Mouse (Mus musculus): Measurements from ENCODE around the gene Mnd1. TPM values are rescaled to one million over a fixed set of nuclear protein-coding genes. Genes with fewer than 3 reads are reported as not detected.

The Mnd1 gene
- 8.7 and 13.4 TPM in 2 replicates for polyA plus RNA-seq (2015; fragmentation: Nextera tagmentation; extraction: Ambion mirVana)

DNA sequence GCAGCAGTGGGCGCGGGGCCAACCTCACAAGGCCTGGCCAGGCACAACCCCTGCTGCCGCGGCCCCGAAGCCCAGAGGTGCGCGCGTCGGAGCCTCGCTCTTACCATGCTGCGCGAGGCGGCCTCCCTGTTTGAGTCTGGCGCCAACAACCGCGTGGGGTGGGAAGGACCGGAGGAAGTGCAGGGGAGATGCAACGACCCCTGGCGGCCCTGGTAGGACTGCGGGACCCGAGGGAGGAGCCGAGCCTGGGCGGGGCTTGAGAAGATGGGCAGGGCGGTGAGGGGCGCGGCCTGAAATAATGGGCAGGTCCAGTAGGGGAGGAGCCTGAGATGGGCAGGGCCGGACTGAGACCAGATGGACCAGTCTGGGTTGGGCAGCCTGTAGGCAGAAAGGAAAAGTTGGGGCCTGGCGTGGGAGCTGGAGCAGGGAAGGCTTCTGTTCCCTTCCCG is at the start of gene Mnd1:
Gene Mnd1 (minus strand): TSS at position 229 of the 449 bp plus-strand sequence.

DNA sequence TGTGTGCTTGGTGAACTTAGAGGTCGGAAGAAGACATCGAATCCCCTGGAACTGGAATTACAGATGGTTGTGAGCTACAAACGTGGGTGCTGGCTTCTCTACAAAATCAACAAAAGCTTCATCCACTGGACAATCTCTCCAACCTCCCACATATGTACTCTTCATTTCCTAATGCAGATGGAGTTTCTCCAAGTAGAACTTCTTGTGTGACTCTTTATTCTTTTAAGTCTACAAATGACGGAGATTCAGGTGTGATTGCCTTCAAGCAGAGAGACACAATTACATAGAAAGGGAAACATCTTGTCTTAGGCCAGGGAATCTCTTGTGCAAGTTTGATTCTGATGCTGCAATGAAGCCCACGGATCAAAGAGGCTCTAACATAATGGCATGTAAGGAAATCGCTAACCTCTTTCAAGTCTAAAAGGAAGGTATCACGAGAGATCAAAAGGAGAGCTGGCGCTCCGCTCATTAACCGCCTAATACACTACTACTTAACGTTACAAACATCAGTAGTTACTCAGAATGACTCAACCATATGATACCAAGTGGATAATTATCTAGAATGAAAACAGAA is 18.1 kb upstream of the Mnd1 start, which contains the start of gene Gm6525:
Gene Gm6525 (plus strand): TSS at position 524 of the 574 bp plus-strand sequence.

DNA sequence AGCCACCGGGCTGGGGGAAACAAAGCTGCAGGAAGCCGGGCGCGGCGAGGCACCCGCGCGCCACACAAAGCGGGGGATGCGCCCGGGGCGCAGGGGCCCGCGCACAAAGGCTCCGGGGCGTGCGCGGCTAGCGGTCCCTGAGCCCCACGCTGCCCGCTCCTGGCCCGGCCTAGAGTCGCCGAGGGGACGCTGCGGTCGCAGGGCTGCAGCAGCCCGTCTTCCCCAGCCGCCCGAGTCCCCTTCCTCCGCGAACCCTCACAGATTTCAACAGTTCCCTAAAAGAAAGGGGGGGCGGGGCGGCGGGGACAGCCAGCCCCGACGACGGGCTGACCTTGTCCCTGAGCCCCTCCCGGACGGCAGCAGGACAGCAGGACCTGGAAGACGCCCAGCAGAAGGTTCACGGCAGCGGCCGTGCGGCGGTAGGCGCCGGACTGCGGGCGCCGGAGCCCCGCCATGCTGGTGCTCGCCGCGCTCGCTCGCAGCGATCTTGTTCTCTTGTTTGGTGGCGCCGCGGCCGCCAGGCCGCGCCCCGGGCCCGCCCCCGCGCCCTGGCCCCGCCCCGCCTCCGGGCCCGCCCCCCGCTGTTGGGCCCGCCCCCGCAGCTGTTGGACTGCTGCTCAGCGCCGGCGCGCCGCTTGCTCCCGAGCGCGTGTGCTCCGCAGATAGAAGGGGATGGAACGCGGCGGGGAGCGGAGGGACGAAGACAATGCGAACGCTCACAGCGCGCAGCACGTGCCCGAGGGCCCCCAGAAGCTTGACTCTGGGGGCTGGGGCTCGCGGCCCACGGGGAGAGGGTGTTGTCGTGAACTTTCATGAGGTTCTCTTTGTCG is 115.7 kb downstream of the Mnd1 start, which contains the start of gene Tmem131l:
Gene Tmem131l (minus strand): TSS at position 530 of the 830 bp plus-strand sequence.

Other genes with a start within 250 kb of the Mnd1 start
- gene Tmem131l, start 115.6 kb downstream of the Mnd1 start, polyA plus RNA-seq (2015; fragmentation: Nextera tagmentation; extraction: Ambion mirVana), result 14.2 and 14.4 TPM in 2 replicates
- gene Gm6525, start 18.3 kb upstream of the Mnd1 start, polyA plus RNA-seq (2015; fragmentation: Nextera tagmentation; extraction: Ambion mirVana), result 0.20 and 0.36 TPM in 2 replicates
- gene Trim2, start 151.1 kb upstream of the Mnd1 start, polyA plus RNA-seq (2015; fragmentation: Nextera tagmentation; extraction: Ambion mirVana), result 9.1 and 9.4 TPM in 2 replicates